19 mouse cellular contexts compared by ENCODE assay signal in the genomic region with DNA sequence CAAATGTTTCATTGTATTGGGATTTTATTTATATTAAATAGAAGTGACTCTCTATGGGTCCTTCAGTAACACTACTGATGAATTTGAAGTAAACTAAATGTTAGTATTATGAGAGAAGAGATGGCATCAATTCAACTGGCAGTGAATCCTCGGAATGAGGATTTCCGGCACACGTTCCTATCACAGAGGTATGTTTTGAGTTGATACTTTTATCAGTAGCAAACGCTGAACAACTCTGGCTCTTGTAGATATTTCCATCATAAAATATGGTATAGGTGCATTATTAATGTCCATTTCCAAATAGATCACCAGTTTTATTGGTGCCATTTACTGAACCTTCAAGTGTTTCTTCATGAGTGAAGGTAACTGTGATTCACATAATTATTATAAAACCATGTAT.
A peak's percentile ranks its signal among the peaks of the same experiment; 100 is the strongest.
DNase-seq lines count a peak whose midpoint lies in the region; ATAC-seq and TF ChIP-seq lines count a peak whose summit lies in the region.
"Had no signal": no experiment of that assay in that cellular context is flagged by ENCODE, and none has a peak within 500 bp of the region (broad histone marks: within the 10 kb centered on the region; RNA-seq: fewer than 3 reads in every experiment).

No protein-coding gene starts in this region.

- TF ChIP-seq POLR2A in MEL (IDR thresholded peaks at IDR 0.05; ENCODE audit: control insufficient read depth in 1 of 2, insufficient read depth in 1 of 2, low read depth in 1 of 2, low read length in 2 of 2, poor library complexity in 1 of 2): no peak

- H3K4me3 ChIP-seq in MEL (ENCODE audit: control insufficient read depth in 1 of 2, insufficient read depth in 1 of 2, low read depth in 2 of 2, low read length in 2 of 2): peak overlapping the region in 1 of 2 experiments; percentile 29; a peak in 1 of 4 replicates

- no peak overlapping the region for H3K9ac ChIP-seq in MEL (ENCODE audit: control insufficient read depth, low read depth, low read length, poor library complexity, severe bottlenecking)

- H3K36me3 ChIP-seq in MEL (ENCODE audit: control insufficient read depth in 1 of 2, insufficient read depth in 2 of 2, low read length in 2 of 2): no peaks in the 10 kb centered on the region; a peak in 1 of 4 replicates
- H3K36me3 ChIP-seq: G1E had no signal

- peaks cover 2 to 16% of the 10 kb centered on the region in 2 experiments; a peak in 3 of 4 replicates for H3K4me1 ChIP-seq in MEL (ENCODE audit: control insufficient read depth in 1 of 2, insufficient read depth in 2 of 2, low read length in 2 of 2)

- peak in 1 of 2 experiments; percentile 58; a peak in 1 of 4 replicates for TF ChIP-seq EP300 in MEL (IDR thresholded peaks at IDR 0.05; ENCODE audit: low read depth in 1 of 2, low read length in 2 of 2)

- ATAC-seq in megakaryocyte-erythroid progenitor cell, adult 5-6 weeks (replicated peaks; ENCODE audit: low FRiP score, low TSS enrichment, poor library complexity, severe bottlenecking): no peak
- ATAC-seq: activated CD4-positive, CD25-positive, alpha-beta regulatory T cell, adult 4 months; CD4-positive, CD25-positive, alpha-beta regulatory T cell, adult 4 months; Patski had no signal

- no peaks in the 10 kb centered on the region for H3K9me3 ChIP-seq in MEL (replicated peaks; ENCODE audit: insufficient read depth, low read length)

- H3K27me3 ChIP-seq in MEL (ENCODE audit: control insufficient read depth in 1 of 2, insufficient read depth in 2 of 2, low read length in 2 of 2): no peaks in the 10 kb centered on the region
- H3K27me3 ChIP-seq: CH12.LX, Patski had no signal

- no peaks in the 10 kb centered on the region for H3K79me2 ChIP-seq in MEL (ENCODE audit: control insufficient read depth, insufficient read depth, low read length, poor library complexity)

- DNase-seq in MEL (ENCODE audit: low read depth, low spot score): no peak
- DNase-seq: adrenal gland, adult 2 months; adrenal gland, adult 8-10 months; adrenal gland, postnatal 10 days; adrenal gland, postnatal 14 days; adrenal gland, postnatal 25 days; adrenal gland, postnatal 36 days; B cell, adult 2 months; cerebellum, adult 11 months; cerebellum, adult 11-12 months; cerebellum, adult 18-20 months; cerebellum, adult 2 months; cerebellum, adult 8-10 months had no signal

- no peak for TF ChIP-seq RAD21 in MEL (IDR thresholded peaks at IDR 0.05; ENCODE audit: low read depth, low read length)

- H3K27ac ChIP-seq in MEL (ENCODE audit: control insufficient read depth, low read depth, low read length): no peak overlapping the region

- no peak for TF ChIP-seq CTCF in MEL (IDR thresholded peaks at IDR 0.05 in 2 of 3, conservative IDR thresholded peaks at IDR 0.05 in 1 of 3; ENCODE audit: control insufficient read depth in 1 of 3, insufficient read depth in 1 of 3, low read depth in 2 of 3, low read length in 3 of 3, poor library complexity in 1 of 3, severe bottlenecking in 1 of 3)

TF ChIP-seq in MEL, 35 proteins besides CTCF, POLR2A, EP300 and RAD21:
- TF ChIP-seq ETS1 (IDR thresholded peaks at IDR 0.05; ENCODE audit: low read depth, low read length) (peak; percentile 40; the same call in 1 of the 2 replicates), BHLHE40 (IDR thresholded peaks at IDR 0.05; ENCODE audit: borderline replicate concordance, low read depth, low read length) (peak; percentile 34; the same call in 1 of the 2 replicates), ZMIZ1 (IDR thresholded peaks at IDR 0.05; ENCODE audit: low read depth, low read length) (no peak), TCF12 (IDR thresholded peaks at IDR 0.05; ENCODE audit: low read depth, low read length) (peak; percentile 88)
